Mouse (Mus musculus): ENCODE data around the gene Rftn1.
A peak's percentile ranks its signal among the peaks of the same experiment; 100 is the strongest.

- TF ChIP-seq CTCF (IDR thresholded peaks at IDR 0.05; ENCODE audit: extremely low read depth, insufficient read depth, insufficient read length, insufficient replicate concordance) = peak; percentile 96
- no peak for TF ChIP-seq POLR2A (IDR thresholded peaks at IDR 0.05; ENCODE audit: low read depth, low read length)
Measured at GRCm38 (mm10) chr17:50237436-50237709, 46.9 kb upstream of the Rftn1 start.

All from spleen, adult 2 months (tissue).